Mouse (Mus musculus) CH12.LX (cell line): Measurements from ENCODE around the gene Myzap. TPM values are rescaled to one million over a fixed set of nuclear protein-coding genes. Genes with fewer than 3 reads are reported as not detected.

Experiments
- DNase-seq: peaks from one replicate; pipeline ENCODE4 v3.0.0-alpha.2; 2013; ENCODE audit errors: extremely low read depth
- H3K27ac ChIP-seq: 2 replicates; pipeline ENCODE4 v1.5.1; 2012; ENCODE audit warnings: low read depth, mild to moderate bottlenecking, control low read depth, moderate library complexity; ENCODE audit not compliant: insufficient read depth
- H3K27me3 ChIP-seq: replicated peaks from 2 replicates; pipeline ENCODE3; 2012; ENCODE audit warnings: inconsistent platforms
- H3K36me3 ChIP-seq, 2 experiments: replicated peaks in 1 of 2; 2 replicates each; pipeline versions ENCODE3 to v1.6.1; 2012; ENCODE audit warnings: inconsistent platforms in 1 of 2, low read length in 1 of 2, mild to moderate bottlenecking in 1 of 2, mixed read lengths in 1 of 2, moderate library complexity in 1 of 2; ENCODE audit not compliant: control insufficient read depth in 1 of 2, insufficient read depth in 1 of 2
- H3K4me1 ChIP-seq, 2 experiments: 2 replicates each; pipeline ENCODE4 v1.6.1; 2012; ENCODE audit warnings: inconsistent platforms in 1 of 2, moderate library complexity in 1 of 2; ENCODE audit not compliant: insufficient read depth in 2 of 2, control insufficient read depth in 1 of 2
- H3K4me2 ChIP-seq: 2 replicates; pipeline ENCODE4 v1.6.1; 2012; ENCODE audit warnings: low read depth, mild to moderate bottlenecking, control low read depth; ENCODE audit not compliant: poor library complexity, insufficient read depth, severe bottlenecking
- H3K4me3 ChIP-seq, 3 experiments: fragments of 150-350 bp in 1 of 3; sonication (generic) in 1 of 3; replicated peaks in 1 of 3; 2 replicates each; pipeline versions ENCODE3 to v1.5.1; 2011 to 2012; ENCODE audit warnings: low read depth in 2 of 3, low read length in 2 of 3, mild to moderate bottlenecking in 2 of 3, moderate library complexity in 2 of 3, control low read depth in 1 of 3, improper control_type of control experiment in 1 of 3, inconsistent platforms in 1 of 3, mixed read lengths in 1 of 3; ENCODE audit not compliant: poor library complexity in 1 of 3
- H3K79me2 ChIP-seq: replicated peaks from 2 replicates; pipeline ENCODE4 v1.6.1; 2012; ENCODE audit warnings: mild to moderate bottlenecking, moderate library complexity; ENCODE audit not compliant: control insufficient read depth, poor library complexity, insufficient read depth, severe bottlenecking; ENCODE audit errors: extremely low read depth
- H3K9ac ChIP-seq: 2 replicates; pipeline ENCODE4 v1.6.1; 2012; ENCODE audit warnings: low read depth, mild to moderate bottlenecking, control low read depth, moderate library complexity; ENCODE audit not compliant: insufficient read depth
- H3K9me3 ChIP-seq: replicated peaks from 2 replicates; pipeline ENCODE3; 2012; ENCODE audit warnings: low read length, inconsistent platforms, mixed read lengths
- BHLHE40 ChIP-seq: IDR thresholded peaks from 2 replicates; pipeline ENCODE4 v1.6.1; 2011; ENCODE audit warnings: mild to moderate bottlenecking, low read depth, low read length, improper control_type of control experiment
- CHD1 ChIP-seq: IDR thresholded peaks from 2 replicates; pipeline ENCODE4 v1.6.1; 2012; ENCODE audit warnings: low read depth, low read length, improper control_type of control experiment, inconsistent platforms
- CHD2 ChIP-seq: IDR thresholded peaks from 2 replicates; pipeline ENCODE4 v1.6.1; 2011; ENCODE audit warnings: low read length, improper control_type of control experiment
- CTCF ChIP-seq, 2 experiments: IDR thresholded peaks in 1 of 2; conservative IDR thresholded peaks in 1 of 2; 2 replicates each; pipeline ENCODE4 v1.5.1; 2011 to 2012; ENCODE audit warnings: low read depth in 2 of 2, low read length in 2 of 2, improper control_type of control experiment in 1 of 2, inconsistent platforms in 1 of 2, mild to moderate bottlenecking in 1 of 2, moderate library complexity in 1 of 2
- EP300 ChIP-seq: IDR thresholded peaks from 2 replicates; pipeline ENCODE4 v1.6.1; 2011; ENCODE audit warnings: low read length, improper control_type of control experiment
- ETS1 ChIP-seq: conservative IDR thresholded peaks from 2 replicates; pipeline ENCODE4 v1.6.1; 2012; ENCODE audit warnings: low read depth, mild to moderate bottlenecking, inconsistent platforms, low read length, improper control_type of control experiment, moderate library complexity
- IRF4 ChIP-seq: IDR thresholded peaks from 2 replicates; pipeline ENCODE4 v1.6.1; 2014; ENCODE audit warnings: low read depth, mild to moderate bottlenecking, inconsistent platforms, low read length, improper control_type of control experiment
- KAT2A ChIP-seq: IDR thresholded peaks from 2 replicates; pipeline ENCODE4 v1.6.1; 2012; ENCODE audit warnings: low read length, improper control_type of control experiment, inconsistent platforms; ENCODE audit not compliant: insufficient replicate concordance
- MAX ChIP-seq: IDR thresholded peaks from 2 replicates; pipeline ENCODE4 v1.6.1; 2011; ENCODE audit warnings: low read length, improper control_type of control experiment
- MAZ ChIP-seq: IDR thresholded peaks from 2 replicates; pipeline ENCODE4 v1.6.1; 2012; ENCODE audit warnings: low read depth, mild to moderate bottlenecking, inconsistent platforms, low read length, improper control_type of control experiment, moderate library complexity
- MEF2A ChIP-seq: IDR thresholded peaks from 2 replicates; pipeline ENCODE4 v1.6.1; 2014; ENCODE audit warnings: low read depth, mild to moderate bottlenecking, inconsistent platforms, low read length, improper control_type of control experiment, borderline replicate concordance
- NELFE ChIP-seq: IDR thresholded peaks from 2 replicates; pipeline ENCODE4 v1.6.1; 2011; ENCODE audit warnings: low read depth, low read length, improper control_type of control experiment
- PAX5 ChIP-seq: IDR thresholded peaks from 2 replicates; pipeline ENCODE4 v1.6.1; 2012; ENCODE audit warnings: low read length, inconsistent platforms, mixed read lengths
- POLR2AphosphoS2 ChIP-seq: IDR thresholded peaks from 2 replicates; pipeline ENCODE4 v1.6.1; 2011; ENCODE audit warnings: low read depth, low read length, improper control_type of control experiment
- RAD21 ChIP-seq: IDR thresholded peaks from 2 replicates; pipeline ENCODE4 v1.6.1; 2011; ENCODE audit warnings: low read depth, mild to moderate bottlenecking, low read length, improper control_type of control experiment, moderate library complexity
- RCOR1 ChIP-seq: conservative IDR thresholded peaks from 2 replicates; pipeline ENCODE4 v1.6.1; 2012; ENCODE audit warnings: low read depth, mild to moderate bottlenecking, inconsistent platforms, low read length, improper control_type of control experiment
- SMC3 ChIP-seq: IDR thresholded peaks from 2 replicates; pipeline ENCODE4 v1.6.1; 2011; ENCODE audit warnings: low read depth, low read length, improper control_type of control experiment
- USF1 ChIP-seq: IDR thresholded peaks from 2 replicates; pipeline ENCODE4 v1.6.1; 2014; ENCODE audit warnings: low read depth, mild to moderate bottlenecking, inconsistent platforms, low read length, improper control_type of control experiment
- ZC3H11A ChIP-seq: IDR thresholded peaks from 2 replicates; pipeline ENCODE4 v1.6.1; 2012; ENCODE audit warnings: low read depth, mild to moderate bottlenecking, inconsistent platforms, low read length, improper control_type of control experiment
- ZKSCAN1 ChIP-seq: IDR thresholded peaks from 2 replicates; pipeline ENCODE4 v1.6.1; 2012; ENCODE audit warnings: low read depth, inconsistent platforms, low read length, improper control_type of control experiment, borderline replicate concordance
- dilution Hi-C: fragments of 300-500 bp; cut with MboI; formaldehyde crosslinking; loops from 2 replicates; pipeline ENCODE4 v1.14.3; 2020; ENCODE audit warnings: low sequenced_read_pairs; ENCODE audit not compliant: extremely low pct_unique_long_range_greater_than_20kb, extremely low pct_ligation_motif_present
- in situ Hi-C: fragments of 300-500 bp; cut with MboI; formaldehyde crosslinking; loops from 3 replicates; pipeline ENCODE4 v1.14.3; 2019; ENCODE audit warnings: low sequenced_read_pairs, low pct_ligation_motif_present, low pct_unique_long_range_greater_than_20kb, mixed read lengths
- polyA plus RNA-seq: library from polyadenylated mRNA; unstranded; fragments of >175 nt; gene quantifications from 2 replicates; pipeline ENCODE4 v1.2.1, GENCODE M21; 2012; ENCODE audit warnings: low read depth; ENCODE audit not compliant: insufficient read length
- total RNA-seq, 2 experiments: library from RNA; depleted of rRNA; stranded (reverse); fragments of 300-350 nt in 1 of 2; fragments of >200 nt in 1 of 2; gene quantifications; 2 replicates each; pipeline ENCODE4 v1.2.3; 2012 to 2014

Gene Myzap
- total and polyA plus RNA-seq, 3 experiments = 2.9 to 7.5 (median 6.2) TPM

GRCm38 (mm10) chr9:71512899-71513298, 79.3 kb downstream of the Myzap start:
- Histone ChIP-seq H3K9me3 (no peaks in the 10 kb centered on the region), H3K79me2 (no peaks in the 10 kb centered on the region), H3K9ac (no peak overlapping the region), H3K27ac (no peak overlapping the region), H3K4me1 (no peaks in the 10 kb centered on the region), H3K27me3 (no peaks in the 10 kb centered on the region), H3K4me2 (no peak overlapping the region), H3K4me3 (no peak overlapping the region), H3K36me3 (peaks cover 0 to 16% of the 10 kb centered on the region in 2 experiments)
- TF ChIP-seq IRF4 (no peak), SMC3 (no peak), RCOR1 (no peak), PAX5 (no peak), ZC3H11A (no peak), EP300 (no peak), MAZ (no peak), CHD2 (no peak), ZKSCAN1 (no peak), BHLHE40 (no peak), NELFE (no peak), POLR2AphosphoS2 (no peak), MEF2A (no peak), KAT2A (no peak), CHD1 (no peak), MAX (no peak)
- in situ Hi-C loops (no loop called here), dilution Hi-C loops (no loop called here)
- no peak for DNase-seq

- TF ChIP-seq MAZ (no peak), CHD1 (no peak), USF1 (no peak), RAD21 (peak; percentile 2), ETS1 (no peak), KAT2A (no peak), CTCF (conservative IDR thresholded peaks at IDR 0.05 in 1 of 2, IDR thresholded peaks at IDR 0.05 in 1 of 2; ENCODE audit: low read depth in 2 of 2, low read length in 2 of 2) (peak in 1 of 2 experiments; percentile 15; a peak in 1 of 4 replicates)
- Histone ChIP-seq H3K79me2 (no peaks in the 10 kb centered on the region), H3K4me1 (no peaks in the 10 kb centered on the region), H3K9ac (no peak overlapping the region), H3K4me3 (no peak overlapping the region), H3K4me2 (no peak overlapping the region), H3K9me3 (no peaks in the 10 kb centered on the region), H3K36me3 (peaks cover 0 to 2% of the 10 kb centered on the region in 2 experiments), H3K27me3 (no peaks in the 10 kb centered on the region), H3K27ac (no peak overlapping the region)
- no peak for DNase-seq
- in situ Hi-C loops = no loop called here
- dilution Hi-C loops = no loop called here
These were observed 93.6 kb downstream of the Myzap start for GRCm38 (mm10) chr9:71498391-71499182.
